ENCODE assay signal across 8 mouse cellular contexts in the genomic region with DNA sequence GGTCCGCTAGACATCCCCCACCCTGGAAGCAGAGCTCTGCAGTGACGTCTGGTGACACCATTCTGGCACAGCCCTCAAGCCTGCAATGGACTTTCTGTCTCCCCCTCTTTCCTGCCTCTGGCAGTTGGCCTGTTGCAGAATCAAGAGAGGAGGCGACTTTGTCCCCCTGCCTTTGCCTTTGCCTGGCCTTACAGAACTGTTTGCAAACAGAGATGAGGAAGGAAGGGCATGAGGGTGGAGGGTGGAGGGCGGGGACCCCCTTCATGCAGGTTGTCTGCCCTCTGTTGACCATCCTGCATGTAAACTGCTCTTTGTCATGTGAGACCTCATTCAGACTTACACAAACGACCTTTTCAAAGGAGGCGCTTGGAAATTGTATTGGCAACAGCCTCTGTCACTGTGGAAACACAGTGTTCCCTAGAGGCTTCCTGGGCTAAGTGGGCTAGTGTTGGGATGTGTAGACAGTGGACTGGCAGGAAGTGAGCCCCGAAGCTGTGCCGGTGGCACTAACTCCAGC. TPM values are rescaled to one million over a fixed set of nuclear protein-coding genes. Genes with fewer than 3 reads are reported as not detected.
DNase-seq lines count a peak whose midpoint lies in the region; ATAC-seq and TF ChIP-seq lines count a peak whose summit lies in the region.

No protein-coding gene starts in this region.

- no peak for ATAC-seq in embryonic facial prominence, embryonic 12.5 days (ENCODE audit: insufficient number of reproducible peaks, insufficient read depth, low FRiP score, low TSS enrichment)

- H3K27ac ChIP-seq in gastrocnemius, adult 2 months: peak overlapping the region; percentile 73
- peak overlapping the region; percentile 17; the same call in 1 of the 2 replicates for H3K27ac ChIP-seq in embryonic facial prominence, embryonic 12.5 days

- DNase-seq in gastrocnemius, adult 2 months: peak; percentile 59
- DNase-seq in gastrocnemius, postnatal 14 days: no peak
- peak; percentile 34 to 45 for DNase-seq in heart, postnatal 36 days
- peak; percentile 42 for DNase-seq in lung, postnatal 36 days
- no peak for DNase-seq in adrenal gland, adult (ENCODE audit: inconsistent age in 2 of 2, low spot score in 1 of 2)
- DNase-seq in liver: no peak
- no peak for DNase-seq in ovary, postnatal 36 days (ENCODE audit: low spot score)

- no peak overlapping the region for H3K9ac ChIP-seq in embryonic facial prominence, embryonic 12.5 days

- H3K4me3 ChIP-seq in gastrocnemius, adult 2 months: no peak overlapping the region
- no peak overlapping the region for H3K4me3 ChIP-seq in embryonic facial prominence, embryonic 12.5 days

- no peaks in the 10 kb centered on the region for H3K27me3 ChIP-seq in embryonic facial prominence, embryonic 12.5 days

- intact Hi-C loops in gastrocnemius, adult 2 months (cut with DNase I): loop anchor here (5.0 kb wide), 1 partner anchor 37 kb away; no protein-coding TSS in a partner anchor
- intact Hi-C loops in gastrocnemius, postnatal 14 days (cut with DNase I; ENCODE audit: low total_unique reads): no loop called here
- intact Hi-C loops in heart, postnatal 36 days (cut with DNase I): no loop called here

- H3K9me3 ChIP-seq in embryonic facial prominence, embryonic 12.5 days: no peaks in the 10 kb centered on the region

- peak; percentile 11; the same call in 1 of the 2 replicates for TF ChIP-seq CTCF in gastrocnemius, adult 2 months (IDR thresholded peaks at IDR 0.05)

- 19% methylated on average over 8 of the region's 8 CpGs for WGBS in embryonic facial prominence, embryonic 12.5 days

- H3K4me1 ChIP-seq in embryonic facial prominence, embryonic 12.5 days: peaks cover 19% of the 10 kb centered on the region

- H3K36me3 ChIP-seq in embryonic facial prominence, embryonic 12.5 days: no peaks in the 10 kb centered on the region

- H3K4me2 ChIP-seq in embryonic facial prominence, embryonic 12.5 days (replicated peaks): no peak overlapping the region

RNA-seq across cellular contexts. Expression of gene Nt5dc3, which starts 40.9 kb away (rescaled TPM):
- 10 to 100 TPM; 36.1 to 77.7 TPM for total RNA-seq in gastrocnemius, adult 2 months (2021)
- 10 to 100 TPM; 25.2 to 38.1 TPM for total RNA-seq in gastrocnemius, postnatal 14 days (2021)
- polyA plus RNA-seq in embryonic facial prominence, embryonic 12.5 days (2016; fragmentation: Nextera tagmentation; extraction: Ambion mirVana): 1.4 and 1.5 TPM in 2 replicates
- 10 to 100 TPM; 30.8 to 38.3 TPM for total RNA-seq in heart, postnatal 36 days (2021)

RNA-seq across cellular contexts. Expression of gene Gm49358, which starts 55.9 kb away (rescaled TPM):
- total RNA-seq in gastrocnemius, adult 2 months (2021): 10 to 100 TPM; 16.7 to 32.1 TPM
- total RNA-seq in gastrocnemius, postnatal 14 days (2021): 10 to 100 TPM; 12.2 to 18.4 TPM
- not detected in 2 replicates for polyA plus RNA-seq in embryonic facial prominence, embryonic 12.5 days (2016; fragmentation: Nextera tagmentation; extraction: Ambion mirVana)
- 10 to 100 TPM; 10.3 to 14.5 TPM for total RNA-seq in heart, postnatal 36 days (2021)

Comparison
In these comparisons a context has a peak if more than half of its experiments do, and no peak if none do; other contexts are left out.
1. DNase-seq: peak in gastrocnemius, adult 2 months (single experiment), heart, postnatal 36 days (2 of 2) and lung, postnatal 36 days (single experiment); none in gastrocnemius, postnatal 14 days (single experiment), adrenal gland, adult (0 of 2), liver (single experiment) and ovary, postnatal 36 days (single experiment).